Mouse (Mus musculus) common myeloid progenitor, adult 5-6 weeks (primary cell): ENCODE measurements around the gene Tnfsf4. TPM values are rescaled to one million over a fixed set of nuclear protein-coding genes. Genes with fewer than 3 reads are reported as not detected.

ENCODE experiments used
- ATAC-seq: replicated peaks from 2 replicates; pipeline ENCODE4 v1.8.0; 2016; ENCODE audit warnings: low read depth, mild to moderate bottlenecking, moderate TSS enrichment, inconsistent platforms; ENCODE audit not compliant: poor library complexity, severe bottlenecking
- total RNA-seq: library from RNA; stranded (forward); fragments of 200-1000, 187-1606 nt; gene quantifications from 2 replicates; pipeline ENCODE4 v1.2.3, GENCODE M21; 2017

The Tnfsf4 gene
- 0.64 and 1.3 TPM in 2 replicates for total RNA-seq

DNA sequence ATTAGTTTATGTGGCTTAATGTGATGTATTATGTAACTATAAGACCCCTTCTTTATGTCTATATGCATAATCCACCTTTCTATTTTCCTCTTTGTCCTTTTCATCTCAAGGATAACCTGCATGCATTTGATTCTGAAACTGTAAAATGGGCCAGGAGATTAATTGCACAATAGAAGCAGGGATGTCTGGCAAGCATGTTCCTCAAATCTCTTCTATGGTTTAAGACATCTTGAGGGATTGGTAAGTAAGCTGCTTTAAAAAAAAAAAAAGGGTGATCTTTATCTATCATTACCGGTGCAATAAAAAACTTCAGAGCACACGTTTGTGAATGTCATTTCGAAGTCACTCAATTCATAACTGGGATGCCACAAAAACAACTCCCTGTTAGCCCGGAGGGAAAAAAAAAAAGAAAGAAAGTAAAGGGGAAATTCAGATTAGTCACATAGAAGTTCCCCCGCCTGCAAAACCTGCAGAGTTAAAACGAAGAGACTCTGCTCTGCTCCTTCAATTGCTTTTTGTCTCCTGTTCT lies at the start of gene Tnfsf4:
Gene Tnfsf4 (plus strand): TSS at position 479 of the 529 bp plus-strand sequence.
- ATAC-seq = no peak

DNA sequence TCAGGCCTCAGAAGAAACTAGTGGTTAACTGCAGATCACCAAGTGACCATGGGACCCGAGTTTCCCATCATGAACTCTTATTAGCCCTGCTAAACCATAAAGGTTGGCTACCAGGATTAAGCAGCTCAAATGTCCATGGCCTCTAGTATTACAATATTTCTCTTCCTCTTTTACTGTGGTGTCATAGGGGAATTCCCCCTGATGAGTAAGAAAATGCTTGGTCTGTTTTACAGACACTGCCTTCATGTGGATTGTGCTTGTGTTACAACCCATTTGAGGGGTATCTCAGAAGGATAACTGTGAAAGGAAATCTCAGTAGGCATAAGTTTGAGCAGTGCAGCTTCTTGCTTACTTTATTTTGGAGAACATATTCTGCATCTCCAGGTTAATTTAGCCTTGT lies 44.2 kb upstream of the Tnfsf4 start:
- peak; percentile 87 for ATAC-seq

DNA sequence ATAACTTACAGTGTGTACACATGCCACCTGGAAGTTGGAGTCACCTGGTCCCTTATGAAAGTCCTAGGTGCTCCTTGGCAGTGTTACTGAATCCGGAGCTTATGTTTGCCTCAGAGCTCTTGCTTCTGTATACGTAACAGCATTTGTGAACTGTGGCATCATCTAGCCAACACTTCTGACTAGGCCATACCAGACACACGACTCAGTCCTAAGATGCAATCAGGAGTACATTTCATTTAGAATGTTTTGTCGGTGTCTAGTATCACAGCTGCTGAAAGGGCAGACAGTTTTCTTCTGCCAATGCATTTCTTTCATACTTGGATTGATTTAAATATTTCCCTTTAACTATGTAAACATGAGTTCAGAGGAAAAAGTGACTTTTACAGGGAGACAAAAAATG lies 30.2 kb upstream of the Tnfsf4 start:
- ATAC-seq = no peak

DNA sequence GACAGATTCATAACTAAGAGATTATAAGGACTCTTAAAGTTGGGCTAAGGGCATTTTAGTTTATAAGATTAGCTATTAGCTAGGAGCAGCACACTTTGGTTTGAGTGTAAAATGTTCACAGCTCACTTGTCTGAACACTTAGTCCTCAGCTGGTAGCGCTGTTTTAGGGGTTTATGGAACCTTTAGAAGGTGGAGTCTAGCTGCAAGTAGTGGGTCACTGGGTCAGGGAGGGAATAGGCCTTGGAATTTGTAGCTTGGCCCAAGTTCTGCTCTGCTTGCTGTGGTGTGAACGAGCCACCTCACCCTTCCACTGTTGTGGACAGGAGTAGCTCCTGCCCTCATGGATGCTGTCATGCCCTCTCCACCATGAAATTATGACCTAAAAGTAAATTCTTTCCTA lies 23.3 kb upstream of the Tnfsf4 start:
- ATAC-seq = no peak

DNA sequence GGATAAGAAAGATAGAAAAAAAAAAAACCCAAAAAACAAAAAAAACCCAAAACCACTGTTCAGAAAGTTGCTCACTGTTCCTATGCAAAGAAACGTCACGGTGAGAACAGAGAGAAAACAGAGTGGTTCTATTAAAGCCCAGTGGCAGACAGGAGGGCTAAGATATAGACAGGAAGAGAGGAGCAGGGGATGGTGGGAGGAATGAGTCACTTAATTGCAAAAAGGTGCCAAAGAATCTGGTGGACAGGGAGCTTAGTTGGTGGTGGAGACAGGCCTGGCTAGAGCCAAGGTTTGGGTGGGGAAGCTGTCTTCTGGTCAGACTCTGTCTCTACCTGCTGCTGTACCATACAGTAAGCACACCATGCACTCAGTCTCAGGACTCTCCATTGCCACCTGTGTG lies 19.3 kb upstream of the Tnfsf4 start:
- no peak for ATAC-seq

DNA sequence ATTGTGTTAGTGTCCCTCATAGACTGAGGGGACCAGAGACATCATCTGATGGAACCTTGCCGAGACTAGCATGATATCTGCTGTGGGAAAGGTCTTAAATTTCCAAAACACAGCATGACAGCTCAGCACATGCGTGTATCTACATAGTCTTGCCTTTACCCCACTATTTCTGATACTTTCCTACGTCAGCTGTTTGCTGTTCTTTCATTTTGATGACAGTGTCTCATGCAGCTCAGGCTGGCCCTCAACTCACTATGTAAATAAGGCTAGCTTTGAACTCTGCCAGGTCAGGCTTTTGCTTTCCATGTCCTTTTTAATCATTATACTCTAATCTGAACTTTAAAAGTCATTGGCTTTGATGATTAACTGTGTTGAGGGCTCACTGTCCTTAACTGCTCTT lies 16.6 kb upstream of the Tnfsf4 start:
- no peak for ATAC-seq

DNA sequence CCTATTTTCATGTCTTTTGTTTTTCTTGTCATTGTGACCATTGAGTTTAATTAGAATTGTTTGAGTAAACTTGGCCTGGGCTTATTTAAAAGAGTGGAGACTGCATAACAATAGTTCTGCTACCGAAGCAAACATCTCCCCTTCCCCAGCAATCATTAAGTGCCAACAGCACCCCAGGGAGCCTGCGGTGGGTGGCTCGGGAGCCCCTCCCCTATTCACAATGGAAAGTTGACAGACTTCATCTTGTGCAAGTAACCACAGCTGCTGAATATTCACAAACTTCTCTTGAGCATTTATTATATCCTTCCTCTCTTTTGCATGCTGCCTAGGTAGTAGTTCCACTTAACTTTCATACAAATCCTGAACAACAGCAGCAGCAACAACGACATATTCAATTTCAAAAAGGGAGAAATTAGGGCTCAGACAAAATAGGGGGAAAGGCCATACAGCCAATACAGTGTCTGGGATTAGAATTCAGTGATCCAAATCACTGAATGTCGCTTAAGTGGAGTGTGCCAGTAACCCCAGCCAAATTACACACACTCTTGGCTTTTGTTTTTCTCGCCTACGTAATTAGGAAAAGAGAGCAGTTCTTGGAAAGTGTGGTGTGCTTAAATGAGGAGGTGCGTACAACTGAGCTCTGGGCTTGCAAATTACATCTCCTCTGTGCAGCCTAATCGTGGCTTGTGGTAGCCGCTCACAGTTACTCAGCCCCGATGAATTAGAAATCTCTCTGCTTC lies 15.4 kb upstream of the Tnfsf4 start:
- no peak for ATAC-seq

DNA sequence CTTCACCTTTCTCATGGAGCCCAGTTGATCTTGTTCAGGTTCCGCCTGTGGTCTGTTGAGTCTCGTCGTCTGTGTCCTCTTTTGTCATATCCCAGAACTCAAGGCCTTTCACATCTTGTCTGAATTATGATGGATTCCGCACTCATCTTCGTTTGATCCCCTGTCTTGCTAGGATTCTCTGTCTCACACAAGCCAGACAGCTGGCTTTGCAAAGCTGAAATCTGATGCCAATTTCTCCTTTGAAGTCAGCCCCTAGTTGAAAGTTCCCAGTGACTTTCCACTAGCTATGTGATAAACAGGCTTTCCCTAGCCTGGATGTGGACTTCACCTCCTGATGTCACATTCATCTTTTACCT lies 14.8 kb upstream of the Tnfsf4 start:
- no peak for ATAC-seq

DNA sequence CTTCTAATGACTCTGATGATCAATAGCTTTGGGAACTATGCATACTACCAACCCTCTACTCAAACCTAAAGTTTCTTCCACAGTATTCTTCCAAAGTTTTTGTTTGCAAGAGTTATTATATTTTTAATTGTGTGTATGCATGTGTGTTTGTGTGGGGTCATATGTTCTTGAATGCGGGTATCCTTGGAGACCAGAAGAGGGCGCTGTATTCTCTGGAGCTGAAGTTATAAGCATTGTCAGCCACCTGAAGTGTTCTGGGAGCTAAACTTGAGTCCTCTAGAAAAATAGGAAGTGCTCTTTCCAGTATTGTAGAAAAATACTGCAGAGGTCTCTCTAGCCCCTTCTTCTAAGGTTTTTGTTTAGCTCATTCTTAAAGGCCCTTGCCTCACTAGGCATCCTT lies 5.1 kb upstream of the Tnfsf4 start:
- no peak for ATAC-seq

DNA sequence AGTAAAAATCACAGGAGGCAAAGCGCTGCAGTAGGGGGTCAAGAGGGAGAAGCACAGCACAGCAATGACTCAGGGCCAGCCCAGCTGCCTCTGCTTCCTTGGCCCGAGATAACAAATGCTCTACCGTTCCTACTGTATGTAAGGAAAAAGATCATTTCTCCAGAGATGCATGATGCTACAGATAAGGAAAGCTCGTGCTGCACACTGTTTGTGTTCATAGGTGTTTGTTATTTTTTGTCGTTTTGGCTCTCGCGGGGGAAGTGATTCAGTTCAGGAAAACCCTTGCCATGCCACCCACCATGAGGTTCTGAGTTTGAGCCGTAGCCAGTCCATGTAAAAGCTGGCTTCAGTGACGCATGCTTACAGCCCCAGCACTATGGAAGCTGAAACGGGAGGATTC lies 2.3 kb upstream of the Tnfsf4 start:
- no peak for ATAC-seq

DNA sequence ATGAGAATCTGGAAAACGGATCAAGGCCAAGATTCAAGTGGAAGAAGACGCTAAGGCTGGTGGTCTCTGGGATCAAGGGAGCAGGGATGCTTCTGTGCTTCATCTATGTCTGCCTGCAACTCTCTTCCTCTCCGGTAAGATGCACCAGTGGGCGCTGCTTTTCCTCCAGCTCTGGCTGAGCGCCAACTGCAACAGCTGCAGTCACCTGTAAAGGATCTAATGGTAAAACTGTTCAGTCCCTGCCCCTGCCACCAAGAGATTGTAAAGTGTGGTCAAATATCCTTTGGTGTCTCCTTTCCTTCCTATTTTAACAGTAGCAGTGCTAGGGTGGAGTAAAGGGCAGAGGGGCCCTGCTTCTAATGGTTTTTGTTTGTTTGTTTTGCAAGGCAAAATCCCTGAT lies 401 bp downstream of the Tnfsf4 start:
- peak; percentile 23 for ATAC-seq

DNA sequence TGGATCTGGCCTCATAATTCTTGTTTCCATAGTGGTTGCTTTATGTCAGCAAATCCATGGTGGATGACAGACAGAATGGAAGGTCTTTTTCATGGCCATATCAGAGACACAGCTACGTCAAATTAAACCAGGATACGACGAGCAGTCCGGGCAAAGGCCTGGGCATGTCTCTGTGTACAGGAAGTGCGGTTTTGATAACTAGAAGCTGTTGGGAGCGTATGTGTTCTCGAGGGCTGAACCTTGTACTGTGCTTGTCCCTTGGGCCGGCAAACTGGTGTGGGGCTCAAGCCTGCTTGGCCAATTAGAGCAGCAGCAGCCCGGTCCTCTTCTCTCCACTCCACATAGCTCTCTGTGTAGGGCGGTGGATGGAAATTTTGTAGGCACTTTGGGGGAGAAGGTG lies 1.1 kb downstream of the Tnfsf4 start:
- ATAC-seq = peak; percentile 71

DNA sequence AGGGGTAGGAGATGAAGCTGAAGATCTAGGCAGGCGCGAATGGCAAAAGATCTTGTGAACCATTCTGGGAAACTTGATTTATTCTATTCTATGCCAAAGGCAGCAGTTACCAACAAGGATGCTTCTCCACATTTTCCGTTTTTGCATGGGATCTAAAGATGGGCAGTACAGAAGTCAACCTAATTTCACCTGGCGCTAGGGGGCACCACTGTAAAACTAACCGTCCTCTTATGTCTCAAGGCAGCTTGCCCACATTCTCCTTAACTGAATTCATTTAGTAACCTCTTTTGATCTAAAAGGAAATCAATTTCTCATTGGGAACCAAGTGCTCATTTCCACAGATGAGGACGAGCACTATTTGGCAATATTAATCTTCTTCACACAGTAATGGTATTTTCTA lies 4.9 kb downstream of the Tnfsf4 start:
- ATAC-seq = no peak; the same call in 1 of the 2 replicates

DNA sequence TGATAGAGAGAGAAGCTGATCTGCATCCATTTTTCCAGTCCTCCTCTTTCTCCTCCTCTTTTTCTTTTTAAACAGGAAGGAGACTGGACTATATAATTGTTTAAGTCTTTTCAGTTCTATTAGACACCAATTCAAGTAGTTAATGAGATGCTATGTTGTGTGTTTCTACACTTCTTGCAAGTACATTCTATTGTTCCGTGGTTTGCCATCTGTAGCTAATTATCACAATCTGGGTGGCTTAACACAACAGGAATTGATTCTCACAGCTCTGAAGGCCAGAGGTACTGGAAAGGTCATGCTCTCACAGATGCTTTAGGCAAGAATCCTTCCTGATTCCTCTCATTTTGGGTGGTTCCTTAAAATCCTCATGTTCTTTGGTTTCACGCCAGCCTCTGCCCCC lies 7.9 kb downstream of the Tnfsf4 start:
- no peak for ATAC-seq

DNA sequence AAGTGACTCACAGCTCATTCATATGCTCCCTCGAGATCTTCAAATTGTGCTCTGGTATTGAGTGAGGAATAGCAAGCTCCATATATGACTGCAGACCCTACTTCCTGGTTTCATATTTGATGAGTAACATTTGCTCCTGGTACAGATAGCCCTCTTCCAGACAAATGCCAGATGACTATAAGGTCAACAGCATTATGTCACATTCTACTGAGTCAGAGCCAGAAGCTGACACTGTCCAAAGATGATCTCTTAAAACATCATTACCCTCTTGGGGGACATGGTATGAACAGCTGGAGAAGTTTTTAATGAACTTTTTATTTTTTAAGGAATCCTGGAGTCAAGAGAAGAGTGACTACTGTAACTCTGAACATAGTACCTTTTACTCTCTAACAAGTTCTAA lies 11.3 kb downstream of the Tnfsf4 start:
- no peak for ATAC-seq

DNA sequence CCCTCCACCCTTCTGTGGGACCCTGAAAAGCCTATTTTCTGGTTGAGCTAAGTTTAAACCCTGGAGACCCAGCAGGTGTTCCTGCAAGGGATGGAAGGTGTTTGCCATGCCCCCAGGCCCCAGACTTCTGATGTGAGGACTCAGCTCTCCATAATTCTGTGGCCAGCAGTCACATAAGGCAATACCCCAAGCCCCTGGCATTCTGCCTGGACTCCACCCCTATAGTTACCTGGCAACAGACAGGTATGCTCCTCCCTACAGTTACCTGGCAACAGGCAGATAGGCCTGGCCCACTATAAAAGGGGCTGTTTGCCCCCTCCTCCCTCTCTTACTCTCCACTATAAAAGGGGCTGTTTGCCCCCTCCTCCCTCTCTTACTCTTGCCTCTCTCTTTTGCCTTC lies 24.7 kb downstream of the Tnfsf4 start:
- no peak for ATAC-seq

DNA sequence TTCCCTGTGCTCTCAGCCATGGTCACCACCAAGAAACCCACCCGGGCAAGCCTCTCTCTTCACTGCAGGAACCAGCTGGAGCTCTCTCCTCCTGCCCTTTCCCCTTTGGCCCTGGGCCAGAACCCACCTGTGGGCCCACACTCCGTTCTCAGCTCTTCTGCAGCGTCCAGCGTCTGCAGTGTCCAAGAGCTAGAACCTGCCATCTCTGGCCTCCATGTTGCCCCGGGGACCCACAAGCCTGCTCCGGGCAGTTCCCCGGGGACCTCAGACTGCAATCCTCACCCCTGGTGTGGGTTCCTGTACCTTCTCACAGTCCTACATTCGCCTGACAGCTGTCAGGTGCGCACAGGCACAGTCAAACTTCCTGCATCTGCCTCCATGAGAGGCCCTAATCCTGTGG lies 25.4 kb downstream of the Tnfsf4 start:
- ATAC-seq = no peak

DNA sequence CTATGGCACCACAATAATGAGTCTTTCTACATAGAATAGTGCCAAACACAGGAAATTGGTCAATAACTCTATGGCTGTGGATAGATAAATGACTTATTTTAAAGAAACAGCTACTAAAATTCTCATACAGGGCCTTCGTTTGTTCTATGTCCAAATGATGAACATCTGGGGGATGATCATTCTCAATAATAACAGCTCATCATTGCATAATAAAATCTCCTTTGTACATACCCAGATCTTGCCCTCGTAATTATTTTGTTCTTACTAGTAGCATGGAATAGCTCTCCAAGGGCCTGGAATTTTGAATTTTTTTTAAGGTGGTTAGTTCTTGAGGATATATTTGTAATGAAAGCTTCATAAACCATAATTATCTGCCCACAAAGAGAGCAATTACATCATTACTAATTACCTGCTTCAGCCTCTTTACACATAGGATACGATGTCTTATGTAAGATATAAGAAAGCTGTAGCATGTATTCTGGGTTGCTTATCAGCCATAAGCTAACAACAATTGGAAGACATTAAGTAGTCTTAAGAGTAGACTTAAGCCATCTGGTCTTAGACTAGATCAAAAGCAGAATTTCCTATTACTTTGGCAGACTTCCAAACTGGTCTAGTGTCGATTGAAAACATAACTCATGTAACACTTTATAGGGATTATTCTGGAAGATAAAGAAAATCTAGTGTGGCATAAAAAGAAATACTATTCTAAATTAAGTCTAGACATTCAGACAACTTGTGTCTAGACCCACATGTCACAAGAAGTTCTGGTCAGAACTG lies 31.3 kb downstream of the Tnfsf4 start:
- ATAC-seq = no peak

DNA sequence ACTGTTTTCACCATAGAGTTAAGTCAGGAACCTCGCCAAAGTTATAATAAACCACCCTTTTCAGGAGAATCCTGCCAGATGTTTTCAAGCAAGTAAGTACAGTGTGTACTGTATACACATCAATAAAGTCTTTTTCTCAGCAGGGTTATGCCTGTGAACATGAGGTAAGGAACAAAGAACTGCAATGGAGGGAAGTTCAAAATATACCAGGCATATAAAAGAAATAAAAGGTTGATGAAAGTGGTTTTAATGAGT lies 31.8 kb downstream of the Tnfsf4 start:
- ATAC-seq = no peak

DNA sequence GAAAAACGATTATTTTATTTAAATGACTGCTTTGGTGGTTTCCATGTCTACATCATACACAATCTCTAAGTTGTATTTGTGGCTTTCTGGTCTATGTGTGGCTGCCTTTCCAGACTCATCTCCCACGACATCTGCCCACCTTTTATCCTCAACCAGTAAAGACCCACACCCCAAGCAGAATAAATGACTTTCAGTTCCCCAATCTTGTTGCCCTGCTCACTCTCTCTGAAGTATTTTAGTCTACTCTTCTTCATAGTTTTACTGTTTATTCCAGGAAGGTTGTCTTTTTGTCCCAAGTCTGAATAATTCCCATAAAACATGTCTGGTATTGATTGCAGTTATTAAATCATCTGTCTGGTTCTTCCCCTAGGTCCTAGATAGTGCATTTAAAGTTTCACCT lies 40.6 kb downstream of the Tnfsf4 start:
- 0 out of 2 replicates have a peak, but pooled peaks have one; percentile 25 for ATAC-seq

DNA sequence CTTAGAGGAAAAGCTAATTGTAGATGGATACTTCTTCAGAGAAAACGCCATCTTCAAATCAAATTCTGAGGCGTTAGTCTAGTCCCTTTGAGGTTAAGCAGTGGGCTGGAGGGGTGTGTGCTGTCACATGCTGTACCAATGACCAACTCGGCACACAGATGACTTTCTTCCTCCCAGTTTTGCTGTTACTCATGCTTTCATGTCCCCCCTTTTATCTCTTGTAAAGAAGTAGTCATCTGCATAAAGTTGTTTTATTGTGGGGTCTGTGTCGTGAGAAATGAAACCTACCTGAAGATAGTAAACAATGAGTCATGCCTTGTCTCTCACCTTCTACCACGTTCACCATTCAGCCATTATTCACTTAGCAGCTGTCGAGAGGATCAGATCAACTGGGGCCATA lies 41.3 kb downstream of the Tnfsf4 start:
- ATAC-seq = no peak

DNA sequence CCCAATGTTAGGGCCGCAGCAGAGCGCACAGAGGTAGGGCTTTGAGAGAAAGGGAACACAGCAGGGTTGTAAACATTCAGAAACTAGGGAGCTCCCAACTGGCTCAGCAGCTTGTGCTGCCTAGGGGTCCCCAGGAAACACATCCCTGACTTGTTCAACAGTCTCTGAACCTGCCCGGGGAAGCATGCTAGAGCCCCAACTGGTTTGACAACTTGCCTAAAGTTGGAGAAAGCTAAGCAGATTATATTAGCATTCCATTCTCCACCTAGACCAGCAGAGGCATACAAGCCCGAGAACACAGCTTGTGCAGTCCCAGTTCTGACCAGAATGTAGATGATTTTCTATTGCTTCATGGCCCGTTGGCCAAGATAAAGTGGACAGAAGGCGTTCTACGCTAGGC lies 49.6 kb downstream of the Tnfsf4 start:
- no peak for ATAC-seq
